Mouse (Mus musculus): ENCODE results near the gene Mas1.

DNA sequence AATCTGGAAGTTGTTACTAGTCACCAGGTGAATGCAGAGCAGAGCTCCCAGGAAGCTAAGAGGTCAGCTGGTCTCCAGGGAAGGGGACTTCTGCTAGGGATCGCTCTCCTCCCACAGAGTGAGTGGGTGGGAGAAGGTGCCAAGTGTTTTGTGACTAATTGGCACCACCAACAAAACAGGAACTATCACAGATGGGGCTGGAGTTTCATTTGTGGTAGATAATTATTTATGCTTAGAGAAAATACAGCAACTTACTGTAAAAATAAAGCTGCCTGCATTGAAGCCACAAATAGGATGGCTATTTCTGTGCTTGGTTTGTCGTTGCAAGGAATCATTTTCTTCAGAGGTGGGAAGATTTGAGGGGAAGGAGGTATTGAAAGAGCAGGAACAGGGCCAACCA is 14.1 kb downstream of the Mas1 start:
- TF ChIP-seq CTCF (IDR thresholded peaks at IDR 0.05; ENCODE audit: low read depth) (no peak), EP300 (IDR thresholded peaks at IDR 0.05; ENCODE audit: low read depth) (no peak)

Measured in liver, postnatal 0 days (tissue).